Mouse (Mus musculus): Measurements from ENCODE around the gene Dnm1.

The Dnm1 gene

DNA sequence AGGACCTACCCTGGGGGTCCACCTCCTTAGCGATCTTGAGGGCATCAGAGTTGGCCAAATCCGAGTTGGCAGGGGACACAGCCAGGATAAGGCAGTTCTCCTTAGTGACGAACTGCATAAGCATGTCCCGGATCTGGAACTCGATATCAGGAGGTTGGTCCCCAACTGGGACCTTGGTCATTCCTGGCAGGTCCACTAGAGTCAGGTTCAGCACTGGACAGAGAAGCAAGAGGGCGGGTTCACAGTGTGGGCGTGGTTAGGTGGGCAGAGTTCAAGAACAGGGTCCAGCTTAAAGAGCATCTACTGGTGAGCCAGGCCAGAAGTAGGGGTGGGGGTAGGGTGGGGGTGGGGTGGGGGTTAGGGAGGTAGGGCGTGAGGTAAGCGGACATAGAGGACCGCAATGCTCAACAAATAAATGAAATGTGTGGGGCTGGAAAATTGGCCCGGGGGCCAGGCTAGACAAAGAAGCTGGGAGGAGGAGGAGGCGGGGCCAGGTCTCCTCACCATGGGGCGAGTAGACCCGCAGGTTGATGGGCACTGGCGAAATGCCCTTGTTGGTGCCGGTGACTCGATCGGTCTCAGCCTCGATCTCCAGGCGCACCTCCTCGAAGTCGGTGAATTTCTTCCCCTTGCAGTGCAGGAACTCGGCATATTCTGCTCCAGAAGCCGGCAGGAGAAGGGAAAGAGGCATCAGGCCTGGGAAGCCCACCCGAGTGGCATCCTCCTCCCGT lies 13.1 kb downstream of the Dnm1 start:
- no peak for DNase-seq (ENCODE audit: low spot score in 2 of 2)

DNA sequence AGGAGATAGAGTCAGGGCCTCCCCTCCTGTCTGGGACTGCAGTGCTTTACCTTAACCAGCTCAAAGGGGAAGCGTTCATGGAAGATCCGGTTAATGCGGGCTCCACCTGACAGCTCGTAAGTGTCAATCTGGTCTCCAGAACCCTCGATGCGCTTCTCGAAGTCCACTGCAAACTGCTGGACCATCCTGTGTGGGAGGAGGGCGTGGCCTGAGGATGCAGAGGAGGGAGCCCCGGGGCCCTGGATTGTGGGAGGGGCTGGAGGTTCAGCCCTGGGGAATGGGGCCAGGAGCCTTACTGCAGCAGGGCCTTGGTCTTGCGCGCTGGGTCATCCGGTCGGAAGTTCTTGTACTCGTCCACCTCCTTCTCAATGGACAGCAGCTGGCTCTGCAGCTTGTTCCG lies 17.2 kb downstream of the Dnm1 start:
- DNase-seq (ENCODE audit: low spot score in 2 of 2), result no peak

DNA sequence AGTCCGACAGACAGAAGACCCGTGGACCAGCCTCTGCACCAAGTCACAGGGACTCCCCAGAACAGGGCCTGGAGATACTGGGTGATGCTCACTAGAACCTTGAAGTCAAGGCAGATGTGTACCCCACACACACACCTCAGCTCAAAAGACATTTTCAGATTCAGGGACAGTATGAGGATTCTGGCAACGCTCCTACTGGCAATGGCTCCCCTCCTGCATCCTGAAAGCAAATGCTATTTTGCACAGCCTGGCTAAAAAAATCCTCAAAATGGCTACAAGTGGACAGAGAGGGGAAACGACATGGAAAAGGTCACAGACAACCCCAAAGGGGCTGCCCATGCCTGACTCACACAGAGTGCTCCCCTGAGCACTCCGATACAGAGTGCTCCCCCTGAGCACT lies 21.0 kb downstream of the Dnm1 start:
- no peak for DNase-seq (ENCODE audit: low spot score in 2 of 2)

DNA sequence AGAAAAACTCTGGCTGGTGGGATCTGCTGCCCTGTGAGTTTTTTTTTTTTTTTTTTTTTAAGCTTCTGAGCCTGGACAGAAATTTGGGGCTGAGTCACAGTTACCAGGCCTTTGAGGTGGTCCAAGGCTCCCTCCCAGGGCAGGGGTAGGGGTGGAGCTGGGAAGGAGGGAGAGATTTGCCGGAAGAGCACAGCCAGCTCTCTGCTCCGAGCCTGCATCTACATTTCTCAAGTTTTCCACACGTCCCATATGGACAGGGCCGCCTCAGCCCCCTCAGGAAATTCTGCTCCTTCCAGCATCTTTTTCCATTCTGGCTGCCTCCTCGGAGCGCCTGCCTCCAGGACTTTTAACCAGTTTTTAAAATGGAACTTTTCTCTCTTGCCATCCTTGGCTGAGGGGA lies 23.6 kb downstream of the Dnm1 start:
- DNase-seq (ENCODE audit: low spot score in 2 of 2), result no peak

DNA sequence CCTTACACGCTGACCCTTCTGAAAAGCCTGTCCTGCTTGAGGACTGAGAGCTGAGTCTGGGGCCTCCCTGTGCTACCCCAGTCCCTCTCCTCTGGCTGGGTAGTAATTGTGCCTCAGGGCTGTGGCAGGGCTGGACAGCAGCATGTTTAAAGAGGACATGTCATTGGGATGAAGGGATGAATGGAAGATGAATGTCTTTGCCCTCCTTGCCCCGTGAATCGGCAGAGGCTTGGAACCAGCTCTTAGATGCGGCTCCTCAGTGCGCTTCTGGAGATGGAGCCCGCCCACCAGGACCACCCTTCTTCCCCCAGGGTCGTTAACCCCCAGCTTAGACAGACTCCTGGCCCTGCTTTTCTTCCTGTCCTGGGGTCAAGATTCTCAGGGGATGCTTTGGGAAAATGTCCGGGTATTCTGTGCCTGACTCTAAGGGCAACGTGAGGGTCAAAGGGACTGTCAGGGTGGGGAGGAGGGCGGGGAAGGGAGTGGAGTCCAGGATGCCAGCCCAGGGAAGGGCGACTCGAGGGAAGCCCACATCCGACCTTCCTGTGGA lies 24.2 kb downstream of the Dnm1 start:
- DNase-seq (ENCODE audit: low spot score in 2 of 2), result no peak

DNA sequence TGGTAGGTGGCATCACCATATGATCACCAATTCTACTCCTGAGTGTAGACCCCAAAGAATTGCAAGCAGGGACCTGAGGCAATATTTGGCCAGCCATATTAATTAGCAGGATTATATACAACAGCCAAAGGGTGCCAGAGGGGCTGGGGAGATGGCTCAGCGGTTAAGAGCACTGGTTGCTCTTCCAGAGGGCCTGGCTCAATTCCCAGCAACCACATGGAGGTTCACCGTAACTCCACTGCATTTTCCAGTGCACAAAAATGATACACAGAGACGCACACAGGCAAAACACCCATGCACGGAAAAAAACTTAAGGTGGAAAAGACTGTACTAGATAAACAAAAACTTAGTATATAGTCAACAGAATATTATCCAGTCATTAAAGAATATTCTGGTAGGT lies 25.9 kb downstream of the Dnm1 start:
- DNase-seq (ENCODE audit: low spot score in 2 of 2), result no peak

DNA sequence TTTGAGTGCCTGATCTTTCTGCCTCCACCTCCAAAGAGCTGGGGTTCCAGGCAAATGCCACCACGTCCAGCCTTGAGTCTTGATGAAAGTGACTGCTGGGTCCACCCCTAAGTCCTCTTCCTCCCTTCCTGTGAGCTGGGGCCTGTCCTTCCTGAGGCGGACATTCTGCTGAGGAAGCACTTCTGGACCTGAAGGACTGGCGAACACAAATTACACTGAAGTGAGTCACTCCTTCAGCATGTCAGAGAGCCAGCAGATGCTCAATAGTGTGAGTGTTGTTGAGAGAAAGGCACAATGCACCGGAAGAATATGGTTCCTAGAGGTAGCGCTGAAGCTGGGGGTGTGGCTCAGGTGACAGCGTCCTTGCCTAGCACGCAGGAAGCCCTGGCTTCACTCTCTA lies 27.8 kb downstream of the Dnm1 start:
- no peak for DNase-seq (ENCODE audit: low spot score in 2 of 2)

DNA sequence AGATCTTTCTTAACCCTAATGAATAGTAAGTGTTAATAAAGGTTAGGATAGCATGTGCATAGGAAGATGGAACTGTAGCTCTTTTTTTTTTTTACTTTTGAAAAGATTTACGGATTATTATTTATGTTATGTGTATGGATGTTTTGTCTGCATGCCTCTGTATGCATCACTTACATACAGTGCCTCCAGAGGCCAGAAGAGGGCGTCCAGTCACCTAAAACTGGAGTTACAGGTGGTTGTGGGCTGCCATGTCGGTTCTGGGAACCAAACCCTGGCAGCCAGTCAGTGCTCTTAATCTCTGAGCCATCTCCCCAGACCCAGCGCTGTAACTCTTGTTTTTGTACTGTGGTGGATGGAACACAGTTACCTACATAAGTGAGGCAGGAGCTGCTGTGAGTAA lies 28.8 kb downstream of the Dnm1 start:
- DNase-seq (ENCODE audit: low spot score in 2 of 2), result no peak

DNA sequence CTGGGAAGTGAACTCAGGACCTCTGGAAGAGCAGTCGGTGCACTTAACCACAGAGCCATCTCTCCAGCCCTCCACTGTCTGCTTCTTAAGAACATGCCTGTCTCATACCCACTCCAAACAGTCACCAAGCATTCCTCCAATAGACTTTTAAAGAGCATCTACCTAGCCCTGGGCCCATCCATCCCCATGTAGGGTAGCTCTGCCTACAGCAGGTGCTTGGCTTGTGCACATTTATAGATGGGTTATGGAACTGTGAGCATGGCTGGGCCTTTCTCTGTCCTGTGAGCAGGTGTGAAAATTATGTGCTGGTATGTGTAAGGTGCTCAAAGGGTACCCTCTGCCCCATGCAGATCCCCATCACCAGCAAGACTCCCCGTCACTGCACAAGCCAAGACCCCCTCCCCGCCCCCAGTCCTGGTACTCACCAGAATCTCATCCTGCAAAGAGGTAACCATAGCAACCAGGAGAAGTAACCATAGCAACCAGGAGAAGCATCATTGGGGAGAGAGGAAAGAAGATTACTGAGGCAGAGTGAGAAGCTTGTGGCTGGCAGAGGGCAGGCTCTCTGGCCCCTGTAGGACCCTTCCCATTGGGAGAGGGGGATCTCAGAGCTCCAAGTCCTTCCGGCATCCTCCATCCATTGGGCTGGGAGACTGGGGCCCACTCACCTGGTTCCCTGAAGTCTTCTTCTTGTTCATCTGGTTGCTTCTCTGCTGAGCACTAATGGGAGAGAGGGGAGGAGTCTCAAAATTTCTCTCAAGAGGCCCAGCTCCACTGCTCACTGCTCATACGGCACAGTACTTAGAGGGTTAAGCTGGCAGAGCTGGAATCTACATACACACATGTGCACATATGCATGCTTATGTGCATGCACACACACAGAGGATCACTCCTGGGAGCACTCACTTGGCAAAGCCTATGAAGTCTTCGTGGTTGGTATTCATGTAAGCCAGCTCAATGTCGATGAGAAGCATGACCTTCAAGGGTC lies 30.1 kb downstream of the Dnm1 start:
- DNase-seq (ENCODE audit: low spot score in 2 of 2), result no peak

DNA sequence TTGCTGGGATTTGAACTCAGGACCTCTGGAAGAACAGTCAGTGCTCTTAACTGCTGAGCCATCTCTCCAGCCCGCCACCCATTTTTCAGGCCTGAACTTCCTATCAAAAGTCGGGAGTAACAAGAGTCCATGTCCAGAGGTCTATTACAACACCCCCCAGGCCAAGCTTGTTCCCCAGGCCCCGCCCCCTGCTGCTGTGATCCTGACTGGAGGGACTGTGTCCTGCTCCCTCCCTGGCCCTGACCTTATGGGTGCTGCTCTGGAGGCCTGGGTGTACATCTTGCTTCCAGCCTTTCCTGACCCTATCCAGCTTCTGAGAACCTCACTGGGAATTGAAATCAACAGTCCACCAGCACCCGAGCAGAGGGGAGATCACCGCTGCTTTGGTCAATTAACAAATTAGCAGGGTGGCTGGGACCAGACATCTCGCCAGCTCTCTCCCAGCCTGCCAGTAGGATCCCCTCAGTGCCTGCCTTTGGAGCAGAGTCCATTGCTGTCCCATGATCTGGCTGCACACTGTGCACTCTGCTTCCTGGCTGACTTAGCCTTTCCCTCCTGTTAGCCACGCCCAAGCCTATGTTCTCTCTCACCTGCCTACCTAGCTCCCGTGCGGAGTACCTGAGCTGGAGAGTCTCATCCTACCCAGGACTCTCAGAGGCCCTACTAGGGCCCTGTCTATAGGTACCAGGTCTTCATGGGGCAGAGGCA lies 31.4 kb downstream of the Dnm1 start:
- DNase-seq (ENCODE audit: low spot score in 2 of 2), result no peak

DNA sequence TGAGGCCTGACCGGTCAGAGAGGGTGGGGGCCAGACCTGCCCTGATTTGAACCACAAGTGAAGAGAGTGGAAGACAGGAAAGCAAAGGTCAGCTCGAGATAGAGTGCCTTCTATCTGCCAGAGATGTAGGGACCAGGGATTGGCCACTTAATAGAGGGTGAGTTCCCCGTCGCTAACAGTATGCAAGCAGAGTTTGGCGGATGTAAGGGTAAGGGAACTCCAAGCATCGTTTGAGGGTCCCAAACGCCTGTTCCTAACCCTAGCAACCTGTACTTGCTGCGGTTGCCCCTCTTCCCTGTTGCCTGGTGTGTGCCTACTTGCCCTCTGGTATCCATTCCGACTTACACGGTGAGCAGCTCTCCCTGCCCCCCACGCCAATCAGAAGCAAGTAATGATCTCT lies 32.4 kb downstream of the Dnm1 start:
- no peak for DNase-seq (ENCODE audit: low spot score in 2 of 2)

DNA sequence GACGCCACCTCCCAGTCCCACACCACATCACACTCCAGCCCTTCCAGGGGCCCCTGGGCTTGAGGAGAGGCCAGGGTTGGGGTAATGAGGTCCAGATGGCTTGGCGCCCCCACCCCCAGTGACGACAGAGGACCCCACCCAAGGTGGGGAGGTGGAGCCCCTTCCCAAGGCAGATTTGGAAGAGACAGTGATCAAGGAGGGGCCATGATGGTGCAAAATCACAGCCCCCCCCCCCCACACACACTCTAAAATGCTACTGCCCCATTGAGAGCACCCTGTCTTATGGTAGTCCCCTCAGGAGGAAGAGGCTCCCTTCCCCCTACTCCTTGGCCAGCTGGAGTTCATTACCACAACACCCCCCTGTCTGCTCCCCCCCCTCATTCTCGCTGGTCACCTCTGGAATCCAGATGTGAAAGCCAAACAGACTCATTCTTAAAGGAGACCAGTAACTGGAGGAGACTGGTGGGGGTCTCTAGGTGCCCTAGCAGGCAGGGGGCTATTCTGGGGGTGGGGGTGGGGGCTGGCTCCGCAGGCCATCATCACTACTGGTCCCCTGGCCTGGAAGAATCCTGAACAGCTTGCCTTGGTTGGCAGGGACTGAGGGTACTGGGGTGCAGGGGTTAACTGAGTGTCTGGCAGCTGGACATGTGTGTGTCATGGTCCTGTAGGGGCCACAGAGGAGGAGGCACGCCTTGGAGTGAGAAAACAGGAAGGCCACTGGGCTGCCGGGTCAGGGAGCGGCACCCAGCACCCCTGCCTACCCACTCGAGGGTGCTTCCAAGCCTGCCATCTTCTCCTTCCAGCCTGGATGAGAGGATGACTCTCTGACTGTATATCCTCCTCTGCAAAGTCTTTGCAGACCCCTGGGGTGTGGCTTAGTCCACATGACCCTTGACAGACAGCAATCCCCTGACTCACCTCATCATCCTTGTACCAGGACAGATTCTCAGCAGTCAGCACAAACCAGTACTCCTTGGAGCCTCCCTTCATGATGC lies 33.3 kb downstream of the Dnm1 start:
- no peak for DNase-seq (ENCODE audit: low spot score in 2 of 2)

DNA sequence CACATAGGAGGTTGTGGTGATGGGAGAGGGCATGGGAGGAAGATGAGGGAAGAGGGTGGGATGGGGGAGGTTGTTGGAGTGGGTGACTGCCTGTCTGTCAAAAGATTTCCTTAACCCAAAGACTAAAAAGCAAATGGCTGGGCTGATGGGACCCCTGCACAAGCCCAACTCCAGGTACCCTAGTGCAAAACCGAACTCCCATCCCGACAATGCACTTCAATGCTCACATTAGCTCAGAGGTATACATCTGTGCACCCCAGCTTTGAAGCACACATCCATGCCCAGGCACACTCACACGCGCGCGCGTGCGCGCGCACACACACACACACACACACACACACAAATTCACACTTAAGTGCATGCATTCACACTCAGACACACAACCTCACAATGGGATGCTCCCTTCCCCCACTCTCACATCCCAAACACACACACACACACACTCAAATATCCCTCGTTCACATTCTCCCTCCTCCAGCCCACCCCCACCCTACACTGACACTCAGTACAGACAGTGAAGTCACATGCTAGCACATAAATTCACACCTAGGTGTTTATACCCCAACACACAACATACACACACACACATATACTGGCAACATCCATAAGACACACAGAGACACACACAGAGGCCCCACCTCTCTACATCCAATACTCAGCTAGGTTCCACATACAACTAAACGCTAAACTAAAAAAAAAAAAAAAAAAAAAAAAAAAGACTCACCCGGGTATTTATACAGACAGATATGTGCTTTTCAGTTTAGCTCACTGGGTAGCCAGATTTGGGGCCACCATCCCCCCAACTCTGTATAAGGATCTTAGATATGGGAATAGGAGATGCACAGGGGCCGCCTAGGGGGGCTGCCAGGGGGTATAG lies 34.2 kb downstream of the Dnm1 start:
- DNase-seq (ENCODE audit: low spot score in 2 of 2), result no peak

DNA sequence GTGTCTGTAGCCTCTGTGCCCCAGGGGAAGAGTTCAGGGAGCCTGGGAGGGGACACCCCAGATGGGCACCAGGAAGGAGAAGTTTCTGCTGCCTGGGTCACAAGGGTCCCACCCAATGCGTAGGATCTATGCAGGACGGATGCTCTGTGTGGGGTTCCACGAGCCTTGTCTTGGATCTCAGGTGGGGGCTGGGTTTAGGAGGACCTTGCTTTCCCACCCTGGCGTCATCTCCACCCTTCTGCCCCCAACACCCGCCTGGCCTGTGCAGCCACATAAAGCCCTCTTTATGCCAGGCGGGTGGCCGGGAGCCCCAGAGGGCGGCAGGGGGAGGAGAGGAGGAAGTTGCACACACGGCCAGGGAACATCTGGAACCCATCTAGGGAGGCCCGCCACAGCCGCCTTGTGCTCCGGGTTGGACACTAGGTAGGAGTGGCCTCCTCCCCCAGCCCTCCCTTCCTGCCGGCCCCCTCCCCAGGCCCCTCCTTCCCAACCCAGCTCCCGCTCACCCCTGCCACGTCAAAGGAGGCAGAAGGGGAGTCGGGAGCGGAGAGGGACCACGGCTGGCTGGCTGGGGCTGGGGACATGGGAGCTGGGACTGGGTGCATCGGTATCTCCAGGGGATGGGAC lies 35.2 kb downstream of the Dnm1 start:
- no peak for DNase-seq (ENCODE audit: low spot score in 2 of 2)

DNA sequence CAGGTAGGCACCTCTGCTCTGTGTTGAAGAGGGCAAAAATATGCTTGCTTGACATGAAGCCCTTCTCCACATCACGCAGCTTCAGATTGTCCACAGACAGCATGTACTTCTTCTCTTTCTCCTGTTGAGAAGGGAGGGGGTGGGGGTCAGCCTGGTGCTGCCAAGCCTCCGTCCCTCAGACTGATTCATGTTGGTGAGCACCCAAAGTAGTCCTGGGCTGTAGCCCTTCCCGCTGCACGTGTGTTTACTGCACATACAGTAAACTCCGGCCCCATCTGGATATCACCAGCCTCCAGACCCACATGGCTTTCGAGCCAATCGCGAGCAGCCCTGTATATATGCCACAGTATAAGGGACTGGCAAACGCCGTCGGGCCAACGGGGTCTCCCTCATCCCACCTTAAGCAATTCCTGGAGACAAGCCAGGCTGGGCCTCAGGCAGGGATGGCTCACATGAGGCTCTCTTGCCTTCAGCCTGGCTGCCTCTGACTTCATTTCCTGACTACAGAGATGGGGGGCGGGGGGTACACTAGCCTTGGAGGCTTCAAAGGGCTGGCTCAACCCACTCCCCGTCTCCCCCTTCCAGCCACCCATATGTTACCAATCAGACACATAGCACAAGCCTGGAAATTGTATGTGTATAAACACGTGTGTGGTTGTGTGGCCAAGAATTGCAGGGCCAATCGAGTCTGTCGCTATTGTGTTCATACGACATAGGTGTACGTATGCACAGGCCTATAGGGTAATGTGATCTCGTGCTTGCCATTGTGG lies 36.1 kb downstream of the Dnm1 start:
- no peak for DNase-seq (ENCODE audit: low spot score in 2 of 2)

DNA sequence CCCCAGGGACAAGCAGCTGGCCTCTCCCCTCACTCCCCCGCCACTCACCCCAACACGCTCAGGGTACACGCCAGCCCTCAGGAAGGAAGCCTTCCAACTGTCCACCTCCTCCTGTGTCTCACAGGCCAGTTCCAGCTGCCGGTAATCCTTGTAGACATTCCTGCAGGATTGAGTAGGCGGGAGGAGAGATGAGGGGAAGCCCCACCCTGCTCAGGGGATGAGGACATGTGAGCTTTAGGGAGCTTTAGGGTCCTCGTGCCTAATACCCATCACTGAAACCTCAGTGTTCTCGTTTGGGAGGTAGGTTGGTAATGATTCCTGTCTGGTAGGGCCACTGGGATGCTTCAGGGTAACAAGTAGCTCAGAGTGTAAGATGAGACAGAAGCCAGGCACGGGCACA lies 37.4 kb downstream of the Dnm1 start:
- no peak for DNase-seq (ENCODE audit: low spot score in 2 of 2)

DNA sequence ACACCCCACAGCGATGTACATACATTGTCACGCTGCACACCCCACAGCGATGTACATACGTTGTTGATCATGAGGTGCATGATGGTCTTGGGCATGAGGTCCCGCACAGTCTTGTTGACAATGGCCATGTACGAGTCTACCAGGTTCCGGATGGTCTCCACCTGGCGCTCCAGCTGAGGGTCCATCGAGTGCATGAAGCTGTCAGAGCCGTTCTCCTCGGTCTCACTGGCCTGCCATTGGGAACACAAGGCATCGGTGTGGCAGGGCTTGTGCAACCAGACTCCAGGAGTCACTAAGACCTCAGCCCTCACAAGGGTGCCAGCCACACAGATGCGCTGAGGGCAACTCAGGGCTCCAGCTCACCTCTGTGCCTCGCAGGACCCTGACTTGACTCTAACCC lies 38.3 kb downstream of the Dnm1 start:
- DNase-seq (ENCODE audit: low spot score in 2 of 2), result no peak

DNA sequence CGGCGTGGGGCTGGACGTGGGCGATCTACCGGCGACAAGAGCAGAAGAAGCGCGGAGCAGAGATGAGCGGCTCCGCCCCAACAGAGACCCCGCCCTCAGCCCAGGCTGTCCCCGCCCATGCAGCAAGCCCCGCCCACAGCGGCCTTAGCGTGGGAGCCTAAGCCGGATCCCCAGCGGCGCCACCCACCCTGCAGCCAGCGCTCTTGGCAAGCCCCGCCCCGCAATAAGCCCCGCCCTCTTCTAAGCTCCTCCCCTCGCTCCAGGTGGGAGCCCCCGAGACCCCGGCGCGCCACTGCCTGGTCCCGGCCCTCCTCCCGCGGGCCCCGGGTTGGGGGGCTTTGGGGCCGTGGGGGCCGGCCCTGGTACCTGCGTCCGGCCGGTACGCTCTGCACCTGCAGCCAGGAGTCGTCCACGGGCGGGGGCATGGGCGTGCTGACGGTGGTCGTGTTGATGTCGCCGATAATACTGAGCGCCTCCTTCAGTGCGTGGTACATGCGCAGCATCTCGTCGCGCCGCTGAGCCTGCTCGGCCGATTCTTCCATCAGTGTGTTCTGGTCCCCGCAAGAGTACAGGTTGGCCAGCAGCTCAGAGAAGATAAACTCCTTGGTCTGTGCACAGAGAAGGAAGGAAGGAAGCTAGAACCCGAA lies 40.7 kb downstream of the Dnm1 start:
- no peak for DNase-seq (ENCODE audit: low spot score in 2 of 2)

Data from frontal cortex, postnatal 14 days (tissue).